Mouse (Mus musculus): ENCODE results near the gene Chst14. TPM values are rescaled to one million over a fixed set of nuclear protein-coding genes. Genes with fewer than 3 reads are reported as not detected.

Chst14 gene
- polyA plus RNA-seq (2014; fragmentation: Nextera tagmentation; extraction: Ambion mirVana): 7.1 and 7.4 TPM in 2 replicates

DNA sequence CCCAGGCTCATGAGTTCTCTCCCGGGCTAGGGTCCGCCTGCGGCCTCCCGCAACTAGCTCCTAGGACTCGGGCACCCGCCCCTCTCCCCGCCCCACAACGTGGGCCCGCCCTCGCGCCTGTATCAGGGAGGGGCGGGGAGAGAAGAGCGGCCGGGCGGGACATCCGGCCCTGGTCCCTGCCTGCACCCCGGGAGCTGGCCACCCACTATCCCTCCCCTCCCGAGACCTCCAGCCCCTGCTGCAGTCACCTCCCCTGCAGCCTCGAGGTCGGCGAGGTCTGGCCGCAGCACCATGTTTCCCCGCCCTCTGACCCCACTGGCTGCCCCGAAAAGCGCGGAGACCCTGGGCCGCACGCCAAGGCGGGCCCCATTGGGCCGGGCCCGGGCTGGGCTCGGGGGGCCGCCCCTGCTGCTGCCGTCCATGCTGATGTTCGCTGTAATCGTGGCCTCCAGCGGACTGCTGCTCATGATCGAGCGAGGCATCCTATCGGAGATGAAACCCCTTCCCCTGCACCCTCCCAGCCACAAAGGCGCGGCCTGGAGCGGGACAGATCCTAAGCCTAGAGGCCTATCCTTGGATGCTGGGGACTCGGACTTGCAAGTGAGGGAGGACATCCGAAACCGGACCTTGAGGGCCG, at the start of gene Chst14:
Gene Chst14 (plus strand): TSS at position 136 of the 637 bp plus-strand sequence.
- no peaks in the 10 kb centered on the region for H3K9me3 ChIP-seq (replicated peaks; ENCODE audit: control insufficient read depth, low read length)
- H3K36me3 ChIP-seq (ENCODE audit: control insufficient read depth, insufficient read depth, low read length): peaks cover 19% of the 10 kb centered on the region
- H3K4me1 ChIP-seq (ENCODE audit: control insufficient read depth, insufficient read depth, low read length): peaks cover 11% of the 10 kb centered on the region
- ATAC-seq: peak; percentile 94
- peak; percentile 74 for DNase-seq (ENCODE audit: low spot score)
- 2% methylated on average over 43 of the region's 47 CpGs for WGBS
- H3K27me3 ChIP-seq (replicated peaks; ENCODE audit: control insufficient read depth, insufficient read depth, low read length): no peaks in the 10 kb centered on the region
- H3K27ac ChIP-seq (ENCODE audit: low read depth, low read length): no peak within 1 kb of the TSS
- H3K9ac ChIP-seq (ENCODE audit: low read length): peak within 1 kb of the TSS; percentile 79
- peak within 1 kb of the TSS; percentile 67 for H3K4me3 ChIP-seq (ENCODE audit: low read depth, low read length)
- H3K4me2 ChIP-seq (ENCODE audit: low read length): peak within 1 kb of the TSS; percentile 97

DNA sequence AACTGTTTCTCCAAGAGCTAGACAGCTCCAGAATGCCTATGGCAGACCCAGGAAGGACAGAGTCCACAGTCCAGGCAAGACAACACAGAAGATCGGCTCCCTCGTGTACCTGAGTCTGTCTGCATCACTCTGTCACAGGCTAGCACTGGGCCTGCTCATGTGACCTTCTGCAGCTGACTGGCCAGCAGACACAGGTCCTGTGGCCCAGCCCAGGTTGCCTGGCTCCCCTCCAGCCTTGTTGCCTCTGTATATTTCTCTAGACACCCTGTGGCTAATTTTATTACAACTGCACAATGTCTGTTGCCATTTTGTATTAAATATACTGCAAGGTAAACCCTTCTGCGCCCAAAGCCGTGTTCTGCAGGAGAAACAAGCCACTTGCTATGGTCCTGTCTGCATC, 45.3 kb upstream of the Chst14 start:
- no peak overlapping the region for H3K4me2 ChIP-seq (ENCODE audit: low read length)
- no peaks in the 10 kb centered on the region for H3K4me1 ChIP-seq (ENCODE audit: control insufficient read depth, insufficient read depth, low read length)
- 87% methylated on average over 4 of the region's 4 CpGs for WGBS
- ATAC-seq (no peak), DNase-seq (ENCODE audit: low spot score) (no peak)
- H3K9ac ChIP-seq (ENCODE audit: low read length): no peak overlapping the region
- no peaks in the 10 kb centered on the region for H3K9me3 ChIP-seq (replicated peaks; ENCODE audit: control insufficient read depth, low read length)
- H3K27me3 ChIP-seq (replicated peaks; ENCODE audit: control insufficient read depth, insufficient read depth, low read length): no peaks in the 10 kb centered on the region
- peaks cover 18% of the 10 kb centered on the region for H3K36me3 ChIP-seq (ENCODE audit: control insufficient read depth, insufficient read depth, low read length)
- no peak overlapping the region for H3K27ac ChIP-seq (ENCODE audit: low read depth, low read length)
- H3K4me3 ChIP-seq (ENCODE audit: low read depth, low read length): no peak overlapping the region

DNA sequence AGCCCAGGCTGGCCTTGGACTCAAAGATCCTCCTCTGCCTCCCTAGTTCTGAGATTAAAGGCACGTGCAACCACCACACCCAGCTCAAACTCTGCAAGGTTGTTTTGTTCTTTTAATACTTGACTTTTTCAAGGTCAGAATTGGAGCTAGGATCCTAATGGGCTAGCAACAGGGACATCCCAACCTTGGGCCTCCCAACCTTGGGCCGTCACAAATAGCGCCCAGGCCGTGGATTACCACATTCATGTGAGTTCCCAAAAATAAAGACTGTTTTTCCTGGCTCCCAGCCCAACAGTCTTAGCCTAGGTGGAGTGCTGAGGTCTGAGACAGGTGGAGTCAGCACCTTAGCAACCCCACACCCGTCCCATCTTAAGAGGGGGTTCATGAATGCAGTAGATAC, 44.3 kb upstream of the Chst14 start:
- no peak overlapping the region for H3K4me3 ChIP-seq (ENCODE audit: low read depth, low read length)
- no peak for ATAC-seq
- H3K27me3 ChIP-seq (replicated peaks; ENCODE audit: control insufficient read depth, insufficient read depth, low read length): 0 out of 2 replicates have a peak, but pooled peaks cover under 1% of the 10 kb centered on the region
- H3K27ac ChIP-seq (ENCODE audit: low read depth, low read length): no peak overlapping the region
- no peak for DNase-seq (ENCODE audit: low spot score)
- H3K36me3 ChIP-seq (ENCODE audit: control insufficient read depth, insufficient read depth, low read length): peaks cover 11% of the 10 kb centered on the region; the same call in 1 of the 2 replicates
- no peaks in the 10 kb centered on the region for H3K9me3 ChIP-seq (replicated peaks; ENCODE audit: control insufficient read depth, low read length)
- WGBS: 84% methylated on average over 5 of the region's 5 CpGs
- no peak overlapping the region for H3K9ac ChIP-seq (ENCODE audit: low read length)
- no peaks in the 10 kb centered on the region for H3K4me1 ChIP-seq (ENCODE audit: control insufficient read depth, insufficient read depth, low read length)
- no peak overlapping the region for H3K4me2 ChIP-seq (ENCODE audit: low read length)

DNA sequence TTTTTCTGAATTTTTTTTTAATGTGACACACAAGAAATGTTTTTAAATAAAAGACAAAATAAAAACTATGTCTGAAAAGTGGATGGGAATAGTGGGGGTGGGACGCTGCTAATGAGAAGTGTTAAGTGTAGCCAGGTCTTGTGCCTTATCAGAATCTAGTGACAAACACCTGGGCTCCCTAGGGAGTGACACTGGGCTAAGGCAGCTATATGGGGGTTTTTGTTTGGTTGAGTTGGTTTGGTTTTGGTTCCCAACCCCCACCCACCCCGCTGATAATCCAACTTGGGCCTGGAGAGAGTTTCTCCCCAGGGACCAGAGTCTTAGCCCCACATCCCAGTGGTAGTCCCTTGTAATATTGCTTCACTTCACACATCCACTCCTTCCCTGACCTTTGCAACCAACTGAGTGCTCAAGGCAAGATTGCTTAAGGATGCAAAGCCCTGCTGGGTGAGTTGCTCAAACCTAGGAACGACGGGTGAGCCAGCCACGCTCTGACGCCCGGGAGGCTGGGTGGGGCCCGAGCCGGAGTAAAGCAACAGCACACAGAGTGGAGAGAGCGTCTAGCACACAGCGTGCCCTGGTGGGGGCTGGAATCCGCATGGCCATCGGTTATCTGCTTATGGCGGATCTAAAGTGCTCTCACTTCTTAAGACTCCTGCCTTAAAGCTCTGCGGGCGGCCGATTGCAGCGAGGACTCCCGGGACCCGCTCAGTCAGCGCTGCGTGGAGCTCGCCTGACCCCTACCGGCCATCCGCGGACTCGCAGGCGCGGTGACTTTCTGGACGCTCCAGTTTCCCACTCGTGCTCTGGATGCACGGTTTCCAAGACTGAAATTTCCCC, 43.2 kb upstream of the Chst14 start:
- Histone ChIP-seq H3K36me3 (ENCODE audit: control insufficient read depth, insufficient read depth, low read length) (peaks cover under 1% of the 10 kb centered on the region; the same call in 1 of the 2 replicates), H3K4me1 (ENCODE audit: control insufficient read depth, insufficient read depth, low read length) (no peaks in the 10 kb centered on the region), H3K4me3 (ENCODE audit: low read depth, low read length) (peak overlapping the region; percentile 27), H3K9me3 (replicated peaks; ENCODE audit: control insufficient read depth, low read length) (no peaks in the 10 kb centered on the region), H3K9ac (ENCODE audit: low read length) (peak overlapping the region; percentile 60), H3K4me2 (ENCODE audit: low read length) (peak overlapping the region; percentile 68), H3K27ac (ENCODE audit: low read depth, low read length) (no peak overlapping the region), H3K27me3 (replicated peaks; ENCODE audit: control insufficient read depth, insufficient read depth, low read length) (0 out of 2 replicates have a peak, but pooled peaks cover 7% of the 10 kb centered on the region)
- ATAC-seq (peak; percentile 87), DNase-seq (ENCODE audit: low spot score) (peak; percentile 87)
- WGBS: 2% methylated on average over 32 of the region's 32 CpGs

DNA sequence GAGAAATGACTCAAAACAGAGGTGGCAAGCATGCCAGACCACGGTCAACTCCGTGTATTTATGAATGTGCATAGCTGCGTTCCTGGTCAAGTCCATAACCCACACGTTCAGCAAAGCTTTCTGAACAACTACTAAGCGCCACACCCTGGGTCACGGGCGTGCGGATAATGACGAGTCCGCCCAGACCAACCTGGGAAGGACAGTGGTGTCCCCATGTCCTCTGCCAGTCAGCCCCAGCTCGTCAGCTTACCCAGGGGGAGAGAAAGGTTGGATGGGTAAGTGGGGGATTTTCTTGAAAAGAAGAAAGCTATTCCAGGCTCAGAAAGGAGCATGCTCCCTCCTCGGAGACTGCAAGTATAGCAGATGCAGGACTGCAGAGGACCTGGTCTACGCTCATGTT, 38.9 kb upstream of the Chst14 start:
- Histone ChIP-seq H3K27me3 (replicated peaks; ENCODE audit: control insufficient read depth, insufficient read depth, low read length) (0 out of 2 replicates have a peak, but pooled peaks cover 7% of the 10 kb centered on the region), H3K9me3 (replicated peaks; ENCODE audit: control insufficient read depth, low read length) (no peaks in the 10 kb centered on the region), H3K4me2 (ENCODE audit: low read length) (no peak overlapping the region), H3K4me3 (ENCODE audit: low read depth, low read length) (no peak overlapping the region), H3K27ac (ENCODE audit: low read depth, low read length) (no peak overlapping the region), H3K36me3 (ENCODE audit: control insufficient read depth, insufficient read depth, low read length) (no peaks in the 10 kb centered on the region), H3K9ac (ENCODE audit: low read length) (no peak overlapping the region), H3K4me1 (ENCODE audit: control insufficient read depth, insufficient read depth, low read length) (no peaks in the 10 kb centered on the region)
- ATAC-seq (no peak), DNase-seq (ENCODE audit: low spot score) (no peak)
- 72% methylated on average over 13 of the region's 13 CpGs for WGBS

DNA sequence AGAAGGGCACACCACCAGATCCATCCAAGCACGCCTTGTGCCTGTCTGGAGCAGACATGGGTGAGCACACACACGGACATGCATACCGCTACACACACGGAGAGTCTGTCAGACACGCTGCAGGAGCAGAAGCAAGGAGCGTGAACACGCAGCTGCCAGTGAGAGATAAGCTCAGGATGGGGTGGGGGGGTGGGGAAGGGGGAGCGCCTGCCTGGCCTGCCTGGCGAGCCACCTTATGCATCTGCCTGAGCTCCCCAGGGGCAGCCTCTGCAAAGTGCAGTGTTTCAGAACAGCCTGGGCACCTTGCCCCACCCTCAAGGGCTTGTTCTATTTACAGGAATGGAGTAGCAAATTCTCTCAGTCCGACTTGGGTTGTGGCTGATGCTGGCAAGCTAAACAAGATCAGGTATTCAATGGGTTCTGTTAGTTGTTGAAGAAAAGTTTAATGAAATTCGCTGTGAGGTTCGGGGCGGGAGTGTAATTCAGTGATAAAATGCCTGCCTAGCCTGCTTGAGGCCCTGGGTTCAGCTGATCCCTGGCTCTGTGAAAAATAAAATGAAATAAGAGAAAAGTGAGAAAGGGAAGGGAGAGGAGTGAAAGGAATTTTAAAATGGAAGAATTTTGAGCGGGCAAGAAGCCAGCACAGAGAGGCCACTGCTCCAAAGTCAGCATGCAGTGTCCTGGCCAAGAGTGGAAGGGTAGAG, 38.3 kb upstream of the Chst14 start:
- Histone ChIP-seq H3K9me3 (replicated peaks; ENCODE audit: control insufficient read depth, low read length) (no peaks in the 10 kb centered on the region), H3K27me3 (replicated peaks; ENCODE audit: control insufficient read depth, insufficient read depth, low read length) (0 out of 2 replicates have a peak, but pooled peaks cover 7% of the 10 kb centered on the region), H3K4me1 (ENCODE audit: control insufficient read depth, insufficient read depth, low read length) (no peaks in the 10 kb centered on the region), H3K36me3 (ENCODE audit: control insufficient read depth, insufficient read depth, low read length) (no peaks in the 10 kb centered on the region), H3K4me3 (ENCODE audit: low read depth, low read length) (no peak overlapping the region), H3K4me2 (ENCODE audit: low read length) (no peak overlapping the region), H3K27ac (ENCODE audit: low read depth, low read length) (no peak overlapping the region), H3K9ac (ENCODE audit: low read length) (no peak overlapping the region)
- 32% methylated on average over 14 of the region's 14 CpGs for WGBS
- ATAC-seq: no peak
- DNase-seq (ENCODE audit: low spot score): no peak

DNA sequence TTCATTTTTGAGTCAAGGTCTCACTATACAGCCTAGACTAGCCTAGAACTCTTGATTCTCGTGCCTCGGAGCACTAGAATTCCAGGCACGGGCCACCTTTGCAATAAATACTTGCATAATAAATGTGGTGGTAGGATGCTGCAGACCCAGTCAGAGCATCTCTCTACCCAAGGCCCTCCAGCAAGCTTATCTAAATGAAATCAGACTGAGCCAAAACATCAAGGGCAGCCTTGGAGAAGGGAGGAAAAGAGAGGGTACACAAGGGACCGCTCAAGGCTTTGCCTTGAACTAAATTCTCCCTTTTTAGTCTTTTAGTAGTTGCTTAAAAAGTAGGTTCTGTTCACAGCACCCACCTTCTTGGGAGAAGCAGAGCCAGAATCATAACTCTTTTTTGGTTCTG, 35.1 kb upstream of the Chst14 start:
- Histone ChIP-seq H3K27me3 (replicated peaks; ENCODE audit: control insufficient read depth, insufficient read depth, low read length) (peaks cover 26% of the 10 kb centered on the region), H3K27ac (ENCODE audit: low read depth, low read length) (no peak overlapping the region), H3K4me3 (ENCODE audit: low read depth, low read length) (no peak overlapping the region), H3K9ac (ENCODE audit: low read length) (no peak overlapping the region), H3K4me1 (ENCODE audit: control insufficient read depth, insufficient read depth, low read length) (no peaks in the 10 kb centered on the region), H3K36me3 (ENCODE audit: control insufficient read depth, insufficient read depth, low read length) (no peaks in the 10 kb centered on the region), H3K4me2 (ENCODE audit: low read length) (no peak overlapping the region), H3K9me3 (replicated peaks; ENCODE audit: control insufficient read depth, low read length) (no peaks in the 10 kb centered on the region)
- DNase-seq (ENCODE audit: low spot score): no peak
- 92% methylated on average over 4 of the region's 4 CpGs for WGBS
- no peak for ATAC-seq

DNA sequence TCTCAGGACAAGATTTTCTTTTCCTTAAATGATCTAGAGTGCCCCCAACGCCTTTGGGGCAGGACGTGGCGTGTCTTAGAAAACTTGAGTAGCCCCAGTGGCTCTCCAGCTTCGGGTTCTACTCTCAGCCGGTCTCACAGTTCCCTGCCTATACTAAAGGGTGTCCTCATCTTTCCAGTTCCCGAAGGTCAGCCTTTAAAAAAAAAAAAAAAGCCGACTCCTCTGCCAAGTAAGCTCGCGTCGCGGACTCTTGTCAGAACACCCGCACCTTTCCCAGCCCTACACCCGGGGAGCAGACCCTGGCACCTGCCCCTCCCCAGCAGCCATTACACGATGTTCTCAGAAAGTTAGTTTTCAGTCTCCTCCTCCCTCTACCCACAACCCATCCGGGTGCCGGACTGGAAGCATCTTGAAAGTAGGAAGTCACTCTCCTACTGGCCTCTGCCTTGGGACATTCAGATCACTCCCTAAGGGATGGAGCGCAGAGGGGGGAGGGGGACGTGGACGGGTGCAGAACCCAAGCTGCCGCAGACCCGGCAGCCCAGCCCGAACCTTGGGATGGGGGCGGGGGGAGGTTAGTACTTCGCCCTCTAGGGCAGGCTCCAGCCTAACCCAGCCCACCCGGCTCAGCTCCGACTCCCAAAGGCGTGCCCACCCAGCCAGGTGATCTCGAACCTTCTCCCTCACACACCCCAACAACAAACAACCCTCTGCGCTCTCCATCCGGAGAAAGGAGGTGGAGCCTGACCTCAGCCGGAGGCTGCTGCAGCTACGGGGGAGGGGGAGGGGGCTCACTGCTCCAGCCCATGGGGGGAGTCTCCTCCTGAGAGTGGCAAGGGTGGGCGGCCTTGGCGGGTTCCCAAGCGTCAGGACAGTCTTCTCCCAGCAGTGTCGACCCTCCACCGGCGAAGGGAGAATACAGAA, 30.0 kb upstream of the Chst14 start:
- Histone ChIP-seq H3K36me3 (ENCODE audit: control insufficient read depth, insufficient read depth, low read length) (no peaks in the 10 kb centered on the region), H3K27ac (ENCODE audit: low read depth, low read length) (no peak overlapping the region), H3K4me3 (ENCODE audit: low read depth, low read length) (peak overlapping the region; percentile 34), H3K4me2 (ENCODE audit: low read length) (peak overlapping the region; percentile 77), H3K4me1 (ENCODE audit: control insufficient read depth, insufficient read depth, low read length) (peaks cover 20% of the 10 kb centered on the region), H3K9me3 (replicated peaks; ENCODE audit: control insufficient read depth, low read length) (no peaks in the 10 kb centered on the region), H3K9ac (ENCODE audit: low read length) (peak overlapping the region; percentile 54), H3K27me3 (replicated peaks; ENCODE audit: control insufficient read depth, insufficient read depth, low read length) (peaks cover 60% of the 10 kb centered on the region)
- under 1% methylated on average over 38 of the region's 38 CpGs for WGBS
- ATAC-seq: no peak
- DNase-seq (ENCODE audit: low spot score): peak; percentile 47

Measured in forebrain, embryonic 14.5 days (tissue).